Mouse (Mus musculus): ENCODE measurements around the gene Atg4a-ps.
A peak's percentile ranks its signal among the peaks of the same experiment; 100 is the strongest.
"Not testable (repeated sequence)": the region's sequence is repeated elsewhere in the genome, so short reads cannot be mapped to it uniquely, and the experiment has no call there.

Atg4a-ps gene

DNA sequence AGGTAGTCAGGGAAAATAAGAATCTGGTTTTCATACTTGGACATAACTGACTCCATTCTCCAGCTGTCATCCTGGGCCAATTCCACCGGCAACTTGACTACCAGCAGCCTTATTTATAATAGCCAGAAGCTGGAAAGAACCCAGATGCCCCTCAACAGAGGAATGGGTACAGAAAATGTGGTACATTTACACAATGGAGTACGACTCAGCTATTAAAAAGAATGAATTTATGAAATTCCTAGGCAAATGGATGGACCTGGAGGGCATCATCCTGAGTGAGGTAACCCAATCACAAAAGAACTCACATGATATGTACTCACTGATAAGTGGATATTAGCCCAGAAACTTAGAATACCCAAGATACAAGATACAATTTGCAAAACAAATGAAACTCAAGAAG lies at the start of gene Atg4a-ps:
Gene Atg4a-ps (minus strand): TSS at position 101 of the 400 bp plus-strand sequence.
- not testable (repeated sequence) for DNase-seq

DNA sequence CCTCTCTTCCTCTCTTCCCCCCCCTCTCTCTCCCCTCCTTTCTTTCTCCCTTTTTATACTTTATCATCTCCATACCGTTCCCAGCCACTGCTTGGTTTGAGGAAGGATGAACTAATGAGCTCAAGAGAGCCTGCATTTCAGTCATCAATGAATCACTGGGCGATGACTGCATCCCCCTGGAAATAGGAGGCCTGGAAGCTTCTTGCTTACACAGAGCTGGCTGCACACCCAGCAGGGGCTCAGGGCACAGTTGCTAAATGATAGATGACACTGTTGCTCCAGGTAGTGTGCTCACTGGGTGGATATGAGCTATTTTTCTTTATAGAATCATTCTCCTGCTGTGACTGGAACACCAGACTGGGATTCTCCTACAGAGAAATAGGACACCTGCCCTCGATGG lies 49.7 kb upstream of the Atg4a-ps start:
- DNase-seq = no peak

DNA sequence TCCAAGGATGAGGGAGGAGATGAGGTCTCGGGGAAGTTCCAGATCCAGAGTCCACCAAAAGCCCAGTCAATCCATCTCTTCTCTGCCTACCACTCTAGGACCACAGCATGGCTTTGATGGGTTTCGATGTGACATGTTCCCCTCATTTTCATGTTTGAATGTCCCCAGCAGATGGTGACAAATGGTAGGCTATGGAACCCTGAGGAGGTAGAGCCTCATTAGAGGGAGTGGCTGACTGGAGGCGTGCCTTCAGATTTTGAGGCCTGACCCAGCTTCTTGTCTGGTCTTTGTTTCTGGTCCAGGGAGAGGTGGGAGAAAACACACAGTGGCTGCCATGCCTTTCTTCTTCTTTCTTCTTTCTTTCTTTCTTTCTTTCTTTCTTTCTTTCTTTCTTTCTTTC lies 44.6 kb upstream of the Atg4a-ps start:
- DNase-seq = peak; percentile 21

DNA sequence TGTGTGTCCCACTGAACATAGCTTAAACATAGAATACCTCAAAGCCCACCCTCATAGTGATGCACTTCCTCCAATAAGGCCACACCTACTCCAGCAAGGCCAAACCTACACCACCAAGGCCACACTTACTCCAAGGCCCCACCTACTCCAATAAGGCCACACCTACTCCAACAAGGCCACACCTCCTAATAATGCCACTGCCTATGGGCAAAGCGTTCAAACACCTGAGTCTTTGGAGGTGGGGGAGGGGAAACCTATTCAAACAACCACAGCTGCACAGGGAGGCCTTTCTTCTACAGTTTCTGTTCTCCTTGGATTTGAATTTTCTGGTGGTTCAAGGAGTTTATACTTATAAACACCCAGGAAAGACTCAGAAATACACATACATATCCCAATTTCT lies 43.2 kb upstream of the Atg4a-ps start:
- no peak for DNase-seq

DNA sequence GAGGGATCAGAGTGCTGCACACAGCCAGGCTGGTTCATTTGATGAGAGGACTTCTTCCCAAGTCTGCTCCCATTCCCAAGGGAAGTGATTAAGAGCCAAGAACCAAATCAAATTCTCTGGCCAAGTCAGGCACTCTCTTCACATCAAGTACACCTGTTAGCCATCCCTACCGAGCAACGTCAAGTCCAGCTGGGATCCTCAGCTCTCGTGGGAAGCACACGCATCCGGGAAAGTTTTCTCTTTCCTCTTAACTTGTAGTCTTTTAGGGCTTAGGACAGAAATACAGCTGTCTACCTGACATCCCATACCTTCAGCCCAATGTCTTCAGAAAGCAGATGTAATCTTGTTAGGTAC lies 38.1 kb upstream of the Atg4a-ps start:
- no peak for DNase-seq

DNA sequence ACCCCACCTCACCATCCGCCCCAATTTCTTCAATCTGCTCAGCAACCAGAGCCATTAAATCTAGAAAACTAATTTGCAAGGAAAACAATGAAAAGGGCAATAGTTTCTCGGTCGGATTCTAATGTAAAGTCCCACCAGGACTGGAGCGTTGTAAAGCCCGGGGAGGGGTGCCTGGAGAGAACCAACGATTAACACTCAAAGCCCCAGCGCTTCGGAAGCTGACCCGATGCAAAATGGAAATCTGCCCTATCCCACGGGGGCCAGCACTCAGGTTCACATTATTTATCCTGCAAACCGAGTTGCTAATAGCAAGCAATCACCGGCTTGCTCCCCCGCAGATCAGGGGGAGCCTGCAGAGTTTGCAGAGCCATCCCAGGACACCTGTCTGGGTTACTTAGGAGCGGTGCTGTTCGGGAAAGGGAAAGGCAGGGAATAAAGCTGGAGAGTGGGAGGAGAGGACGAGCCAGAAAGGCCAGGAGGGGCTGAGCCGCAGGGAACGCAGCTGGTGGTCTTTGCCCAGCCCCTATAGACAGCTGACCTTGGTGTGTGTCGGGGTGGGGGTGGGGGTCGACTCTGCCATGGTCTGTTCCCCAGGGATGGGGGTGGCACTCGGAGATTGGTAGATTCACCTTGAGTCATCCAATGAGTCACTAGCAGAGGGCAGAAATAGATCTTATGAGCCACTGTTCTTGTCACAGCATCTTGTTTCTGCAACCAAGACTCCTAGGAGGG lies 37.5 kb upstream of the Atg4a-ps start:
- peak; percentile 34 for DNase-seq

DNA sequence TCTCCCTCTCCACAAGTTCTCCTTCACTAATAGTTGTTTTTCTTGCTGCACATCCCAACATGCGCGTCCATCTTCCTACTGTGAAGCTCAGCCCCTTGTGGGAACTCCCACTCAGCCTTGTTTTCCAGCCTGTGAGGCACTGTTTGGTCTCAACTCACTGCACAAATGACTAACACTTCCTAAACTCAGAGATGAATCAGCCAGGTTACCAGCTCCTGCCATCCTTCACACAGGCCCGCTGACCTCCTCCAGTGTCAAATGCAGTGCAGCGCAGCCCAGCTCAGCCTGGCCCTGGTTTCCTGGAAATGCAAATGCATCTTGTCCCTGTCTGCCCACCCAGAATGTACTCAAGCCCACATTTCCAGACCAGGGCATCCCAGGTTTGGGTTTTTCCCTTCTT lies 36.6 kb upstream of the Atg4a-ps start:
- DNase-seq = no peak

DNA sequence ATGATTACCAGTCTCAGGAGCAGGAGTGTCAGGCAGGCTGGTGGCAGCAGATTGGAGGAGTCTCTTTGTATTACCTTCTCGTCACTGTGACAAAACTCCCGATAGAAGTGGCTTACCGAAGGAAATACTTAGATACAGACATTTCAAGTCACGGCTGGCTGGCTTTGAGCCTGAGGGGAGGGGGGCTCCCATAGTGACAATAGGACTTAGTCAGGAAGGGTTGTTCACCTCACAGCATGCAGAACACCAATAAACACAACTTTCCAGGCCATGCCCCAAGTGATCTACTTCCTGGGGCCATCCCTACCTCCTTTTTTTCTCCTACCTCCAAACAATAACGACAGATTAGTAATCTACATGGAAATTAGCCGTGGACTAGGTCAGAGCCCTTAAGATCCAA lies 32.9 kb upstream of the Atg4a-ps start:
- no peak for DNase-seq

DNA sequence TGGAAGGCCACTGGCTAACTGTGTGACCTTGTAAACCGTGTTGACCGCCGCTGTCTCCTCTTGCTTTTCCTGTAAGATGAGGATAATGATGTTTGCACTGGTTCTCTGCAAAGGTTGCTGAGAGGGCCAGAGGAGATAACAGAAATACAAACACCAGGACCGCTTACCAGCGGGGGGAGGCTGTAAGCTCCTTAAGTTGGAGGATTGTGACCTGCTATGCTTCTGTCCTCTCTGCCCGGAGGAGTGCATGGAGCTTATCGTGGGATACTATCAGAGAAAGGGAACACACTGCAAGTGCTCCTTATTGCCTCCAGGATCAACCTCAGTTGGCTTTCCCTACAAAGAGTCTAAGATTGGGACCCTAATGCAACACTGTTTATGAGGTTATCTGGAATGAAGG lies 26.8 kb upstream of the Atg4a-ps start:
- DNase-seq = no peak

DNA sequence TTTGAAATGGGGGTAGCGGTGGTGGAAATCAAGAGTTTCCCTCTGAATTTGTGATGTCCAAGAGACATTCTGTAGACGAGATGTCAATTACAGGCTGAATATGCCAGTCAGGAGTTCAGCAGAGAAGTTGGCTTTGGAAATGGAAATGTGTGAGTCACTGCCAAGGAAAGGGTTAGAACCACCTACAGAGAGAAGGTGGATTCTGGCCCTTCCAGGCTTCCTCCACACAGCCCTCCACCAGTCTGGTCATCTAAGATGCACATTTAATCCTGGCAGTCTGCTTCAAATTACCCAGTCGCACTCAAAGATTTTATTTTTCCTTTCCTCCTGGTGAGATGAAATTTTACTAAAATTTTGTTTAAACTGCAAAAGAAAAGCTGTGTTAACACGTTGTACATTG lies 26.2 kb upstream of the Atg4a-ps start:
- DNase-seq = no peak

DNA sequence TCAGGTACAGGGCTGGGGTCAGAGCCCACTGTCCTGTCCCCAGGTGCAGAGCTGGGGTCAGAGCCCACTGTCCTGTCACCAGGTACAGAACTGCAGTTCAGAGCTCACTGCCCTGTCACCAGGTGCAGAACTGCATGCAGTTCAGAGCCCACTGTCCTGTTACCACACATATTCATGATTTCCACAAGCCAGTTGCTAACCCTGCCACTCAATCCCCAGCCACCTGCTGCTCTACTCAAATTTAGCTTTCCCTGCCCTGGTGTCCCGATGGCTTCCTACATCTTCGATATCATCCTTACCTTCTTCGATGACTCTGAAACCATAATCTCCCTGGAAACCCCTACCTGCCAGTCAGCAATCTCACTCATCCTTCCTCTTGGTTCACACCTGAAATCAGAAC lies 17.5 kb upstream of the Atg4a-ps start:
- no peak for DNase-seq

DNA sequence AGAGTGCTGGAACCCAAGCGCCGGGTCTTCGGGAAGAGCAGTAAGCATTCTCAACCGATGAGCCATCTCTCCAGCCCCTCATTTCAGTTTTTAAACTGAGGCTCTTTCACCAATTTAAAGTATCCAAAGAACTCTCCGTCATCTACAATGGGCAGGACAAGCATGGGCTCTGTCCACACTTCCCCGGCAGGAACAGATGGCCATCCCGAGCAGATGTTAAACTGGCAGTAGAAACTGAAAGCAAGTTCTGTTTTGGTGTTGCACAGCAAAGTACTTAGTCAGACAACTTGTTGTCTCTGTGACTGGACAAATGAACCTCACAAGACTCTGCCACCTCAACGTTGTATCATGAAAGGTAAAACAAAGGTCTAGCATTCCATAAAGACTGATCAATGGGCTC lies 15.8 kb upstream of the Atg4a-ps start:
- DNase-seq = peak; percentile 19

DNA sequence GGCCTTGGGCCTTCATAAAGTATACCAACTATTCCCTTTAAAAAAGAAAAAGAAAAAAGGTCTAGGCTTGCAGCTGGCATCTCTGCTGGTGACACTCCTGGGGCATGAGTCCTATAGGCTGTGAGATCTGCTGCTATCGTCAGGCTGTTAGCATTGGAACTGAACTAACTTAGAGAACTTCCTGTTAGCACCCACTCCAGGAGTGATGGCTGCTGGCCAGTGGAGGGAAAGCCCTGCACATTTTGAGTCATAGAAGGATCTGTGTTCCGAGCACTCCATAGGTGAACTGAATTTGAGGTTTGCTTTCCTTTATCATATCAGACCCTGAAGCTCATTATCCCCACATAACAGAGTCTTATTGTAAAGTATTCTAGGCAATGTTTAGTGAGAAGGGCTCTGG lies 14.1 kb upstream of the Atg4a-ps start:
- DNase-seq = no peak

DNA sequence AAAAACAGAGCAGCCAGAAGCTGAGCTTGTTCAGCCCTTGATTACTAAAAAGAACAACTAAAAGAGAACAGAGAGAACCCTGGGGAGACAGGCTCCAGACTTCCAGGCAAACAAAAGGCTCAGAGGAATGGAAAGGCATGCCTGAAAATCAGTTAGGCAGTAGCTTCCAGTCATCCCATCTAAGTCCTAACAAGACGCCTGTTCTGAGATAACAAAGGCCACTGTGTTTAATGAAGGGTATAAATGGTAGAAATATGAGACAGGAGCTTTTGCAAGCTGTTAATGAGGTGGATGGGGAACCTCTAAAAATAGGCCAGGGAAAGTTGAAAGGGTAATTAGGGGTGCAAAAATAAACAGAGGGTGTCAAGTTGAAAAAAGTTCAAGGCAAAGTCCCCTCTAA lies 4.5 kb upstream of the Atg4a-ps start:
- DNase-seq = no peak

DNA sequence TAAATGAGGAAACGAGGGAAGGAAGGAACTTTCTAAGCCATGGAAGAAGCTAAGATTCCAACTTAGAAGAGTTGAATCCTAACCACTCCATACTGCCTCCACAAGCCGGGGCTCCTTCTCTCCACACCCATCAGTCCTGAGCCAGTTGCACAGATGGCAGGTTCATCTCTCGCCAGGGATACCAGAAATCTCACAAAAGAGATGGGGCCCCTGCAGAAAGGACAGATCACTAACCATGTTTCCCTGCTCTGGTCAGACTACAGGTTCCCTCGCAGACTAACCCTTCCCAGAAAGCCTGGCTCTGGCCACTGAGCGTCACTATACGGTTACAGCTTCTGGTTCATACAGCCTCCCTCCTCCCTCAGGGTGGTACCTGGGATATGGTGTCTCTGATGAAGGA lies 3.8 kb upstream of the Atg4a-ps start:
- no peak for DNase-seq

DNA sequence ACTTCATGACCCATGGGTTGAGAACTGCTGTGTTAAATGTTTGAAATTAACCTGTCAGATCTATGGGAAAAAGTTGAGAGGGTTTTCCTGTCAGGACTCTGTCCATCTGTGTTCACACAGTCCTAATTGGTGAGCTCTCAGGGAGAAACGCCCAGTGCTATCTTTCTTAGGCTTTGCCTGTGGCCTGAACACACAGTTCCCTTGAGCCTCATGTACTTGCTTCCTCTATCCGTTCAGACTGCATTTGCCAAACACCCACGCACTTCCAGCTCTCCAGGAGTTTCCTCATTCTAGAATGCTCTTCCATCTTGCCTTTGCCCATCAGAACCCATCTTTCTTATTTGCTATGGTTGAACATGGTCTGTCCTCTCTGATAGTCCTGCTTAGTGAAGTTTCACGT lies 2.6 kb upstream of the Atg4a-ps start:
- DNase-seq = peak; percentile 7

DNA sequence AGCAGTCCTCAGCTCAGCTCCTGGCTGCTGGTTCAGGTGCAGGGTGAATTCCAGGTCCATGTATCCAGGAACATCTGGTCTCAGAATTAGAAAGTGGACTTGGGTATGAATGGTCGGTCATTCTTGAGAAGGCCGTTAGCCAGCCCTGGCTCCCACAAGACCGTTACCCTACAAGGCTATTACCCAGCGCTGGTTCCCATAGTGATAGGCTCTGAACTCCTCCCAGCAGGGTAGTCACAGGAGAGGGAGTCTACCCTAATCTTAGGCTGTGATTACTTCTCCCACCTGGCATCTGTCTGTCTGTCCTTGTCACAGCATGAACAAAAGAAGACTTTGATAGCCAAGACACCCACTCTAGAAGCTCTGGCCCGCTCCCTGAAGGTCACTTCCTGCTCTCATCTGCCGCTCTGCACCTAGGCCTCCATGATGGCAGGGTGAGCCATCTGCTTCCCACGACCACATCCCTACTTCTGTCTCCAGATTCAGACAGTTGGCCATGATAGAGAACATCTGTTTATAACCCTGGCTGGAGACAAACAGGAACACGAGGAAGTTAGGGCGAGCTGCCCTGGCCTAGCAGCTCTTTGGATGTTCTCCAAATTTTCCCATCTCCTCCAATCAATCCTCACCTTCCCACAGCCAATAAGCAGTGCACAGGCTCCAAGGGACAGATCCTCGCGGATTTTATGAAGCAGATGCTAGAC lies 1.4 kb upstream of the Atg4a-ps start:
- DNase-seq = no peak

DNA sequence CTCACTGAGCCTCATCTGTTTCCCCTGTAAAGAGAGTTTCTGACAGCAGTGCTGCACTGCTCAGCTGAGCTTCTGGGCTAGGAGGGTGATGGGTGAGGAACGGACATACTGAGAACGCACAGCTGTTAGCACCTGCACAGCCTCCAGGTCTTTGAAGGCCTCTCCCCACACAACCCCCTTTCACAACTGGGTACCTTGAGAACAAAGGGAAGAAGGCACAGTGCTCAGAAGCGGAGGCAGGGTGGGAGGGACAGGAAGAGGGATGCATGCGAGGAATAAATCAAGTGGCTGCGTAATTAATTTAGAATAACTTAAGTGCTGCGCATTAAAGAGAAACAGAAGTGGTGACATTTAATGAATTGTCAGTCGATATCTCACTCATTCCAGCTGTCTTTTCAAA lies 4.6 kb downstream of the Atg4a-ps start:
- DNase-seq = no peak

DNA sequence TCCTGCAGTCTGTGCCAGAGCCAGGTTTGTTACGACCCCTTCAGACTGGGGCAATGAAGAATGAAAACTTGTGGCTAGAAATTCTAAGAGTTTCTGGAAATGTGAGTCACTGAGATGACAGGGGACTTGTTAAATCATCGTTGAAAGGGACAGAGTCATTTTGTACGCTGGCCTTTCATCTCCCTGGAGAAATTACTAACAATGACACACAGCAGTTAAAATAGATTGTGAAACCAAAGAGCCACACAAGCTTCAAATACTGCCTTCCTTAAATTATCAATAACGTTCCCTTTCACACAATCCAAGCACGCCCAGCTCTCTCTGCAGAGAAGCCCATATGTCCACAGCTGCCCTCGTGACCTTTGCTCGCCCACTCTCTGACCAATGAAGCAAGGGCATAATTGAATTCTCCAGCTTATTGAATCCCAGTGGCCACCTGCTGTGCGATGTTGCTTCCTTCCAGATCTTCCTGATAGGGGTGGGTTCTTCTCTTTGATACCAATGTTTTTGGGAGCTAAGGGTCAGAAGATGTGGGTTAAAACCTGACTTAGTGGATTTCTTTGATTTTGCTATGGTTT lies 5.6 kb downstream of the Atg4a-ps start:
- DNase-seq = no peak

DNA sequence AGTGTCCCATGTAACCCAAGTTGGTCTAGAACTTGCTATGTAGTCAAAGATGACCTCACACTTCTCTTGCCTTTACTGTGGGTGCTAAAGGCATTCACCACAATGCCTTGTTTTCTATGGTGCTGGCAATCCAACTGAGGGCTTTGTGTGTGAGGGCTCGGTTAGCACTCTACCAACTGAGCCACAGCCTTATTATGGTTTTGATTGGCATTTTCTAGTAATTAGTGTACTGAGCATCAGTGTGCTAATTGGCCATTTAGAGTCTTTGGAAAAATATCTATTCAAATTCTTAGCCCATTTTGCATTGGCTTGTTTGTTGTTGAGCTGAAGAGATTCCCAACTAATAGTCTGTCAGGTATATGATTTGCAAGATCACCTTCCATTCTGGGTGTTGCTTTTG lies 8.2 kb downstream of the Atg4a-ps start:
- no peak for DNase-seq

DNA sequence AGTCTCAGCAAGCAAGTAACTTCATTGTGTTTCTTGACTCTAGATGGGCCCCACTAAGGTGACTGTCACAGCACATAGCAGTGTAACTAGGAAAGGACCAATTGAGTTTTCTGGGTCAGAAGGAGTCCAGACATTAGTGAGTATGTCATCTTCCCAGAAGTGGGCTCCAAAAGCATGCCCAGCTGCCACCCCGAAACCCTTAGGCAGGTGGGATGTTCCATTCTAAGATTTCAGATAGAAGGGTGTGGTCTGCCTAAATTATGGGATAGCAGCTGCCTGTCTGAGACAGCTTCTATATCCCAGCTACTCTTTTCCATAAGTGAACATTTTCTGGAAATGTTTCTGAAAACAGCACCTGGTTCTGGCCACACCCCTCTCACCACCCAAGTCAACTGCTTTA lies 11.6 kb downstream of the Atg4a-ps start:
- no peak for DNase-seq

DNA sequence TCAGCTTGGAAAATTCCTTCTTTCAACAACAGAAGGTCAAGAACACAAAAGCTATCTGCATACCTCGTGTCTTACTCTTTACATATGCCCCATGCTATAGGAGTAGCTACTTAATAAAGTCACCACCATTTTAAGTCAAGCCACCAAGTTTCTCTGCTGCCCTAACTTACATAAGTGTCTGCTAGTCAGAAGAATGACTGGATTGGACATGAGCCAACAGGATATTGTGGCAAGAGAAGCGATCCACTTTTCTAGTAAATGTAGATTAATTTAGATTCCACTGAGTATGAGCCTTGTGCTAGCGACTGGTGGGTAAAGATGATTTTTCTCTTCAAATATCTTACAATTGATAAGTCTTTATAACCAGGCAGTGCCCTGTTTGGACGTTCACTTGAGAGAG lies 12.0 kb downstream of the Atg4a-ps start:
- DNase-seq = no peak

DNA sequence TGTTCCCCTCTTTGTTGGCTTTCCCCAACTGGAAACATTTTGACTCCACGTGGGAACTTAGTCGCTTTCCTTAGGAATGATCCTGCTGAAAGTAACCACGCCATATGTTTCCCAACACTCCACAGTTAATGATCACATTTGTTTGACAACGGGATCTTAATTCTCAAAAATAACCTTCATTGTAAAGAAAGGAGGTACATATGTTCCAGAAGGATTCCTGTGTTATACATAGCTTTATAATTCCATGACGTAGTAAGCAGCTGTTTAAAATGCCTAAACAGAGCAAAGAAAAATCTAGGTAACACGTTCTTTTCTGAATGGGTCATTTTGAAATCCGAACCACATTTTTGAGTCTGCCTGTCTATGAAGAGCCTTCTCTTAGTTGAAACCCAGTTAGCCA lies 12.7 kb downstream of the Atg4a-ps start:
- no peak for DNase-seq

DNA sequence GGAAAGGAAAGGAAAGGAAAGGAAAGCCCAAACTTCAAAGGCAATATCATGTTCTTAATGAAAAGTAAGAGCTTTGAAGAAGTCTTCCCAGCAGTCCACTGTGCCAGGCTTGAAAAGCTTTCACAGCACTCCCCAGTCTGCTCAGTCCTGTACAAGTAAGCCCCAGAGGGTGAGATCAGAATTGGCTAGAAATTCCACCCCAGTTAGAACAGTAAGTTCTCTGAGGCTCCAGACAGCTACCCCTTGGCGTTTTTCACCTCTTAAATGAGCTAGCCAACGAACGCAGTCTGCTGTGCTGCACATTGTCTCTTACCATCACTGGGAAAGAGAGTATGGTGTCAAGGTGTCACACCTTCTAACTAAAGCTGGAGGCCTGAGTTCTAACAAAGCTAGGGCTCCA lies 18.2 kb downstream of the Atg4a-ps start:
- no peak for DNase-seq

DNA sequence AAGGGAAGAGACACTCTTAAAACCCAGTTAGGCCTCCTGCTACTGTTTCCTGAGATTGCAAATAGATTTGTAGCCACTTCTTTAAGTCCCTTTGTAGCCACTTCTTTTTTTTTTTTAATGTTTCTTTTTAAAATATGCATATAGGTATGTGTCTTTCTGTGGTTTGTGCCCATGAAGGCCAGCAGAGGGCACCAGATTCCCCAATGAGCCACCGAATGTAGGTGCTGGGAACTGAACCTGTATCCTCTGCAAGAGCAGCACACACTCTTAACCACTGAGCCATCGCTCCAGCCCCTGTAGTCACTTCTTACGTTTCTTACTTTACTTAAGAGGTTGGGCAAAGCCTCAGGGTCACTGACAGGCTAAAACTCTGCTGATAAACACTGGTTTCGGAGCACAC lies 19.4 kb downstream of the Atg4a-ps start:
- no peak for DNase-seq

All from layer of hippocampus, adult 9-11 months (tissue).